Mouse (Mus musculus) erythroblast, adult 5-6 weeks (primary cell): ENCODE measurements around the gene Gm45233. TPM values are rescaled to one million over a fixed set of nuclear protein-coding genes. Genes with fewer than 3 reads are reported as not detected.
A peak's percentile ranks its signal among the peaks of the same experiment; 100 is the strongest.
"Not testable (repeated sequence)": the region's sequence is repeated elsewhere in the genome, so short reads cannot be mapped to it uniquely, and the experiment has no call there.

Experiments used
- ATAC-seq: replicated peaks from 2 replicates; pipeline ENCODE4 v1.8.0; 2016; ENCODE audit warnings: moderate number of reproducible peaks, mild to moderate bottlenecking, moderate TSS enrichment, inconsistent platforms; ENCODE audit not compliant: poor library complexity, low FRiP score, severe bottlenecking
- total RNA-seq, 2 experiments: library from RNA; stranded (forward) in 1 of 2; stranded (reverse) in 1 of 2; fragments of 150-400 nt in 1 of 2; fragments of 200-764, 138-1000 nt in 1 of 2; gene quantifications; 2 replicates each; pipeline versions ENCODE4 v1.2.3 to v1.2.4; 2015 to 2017; ENCODE audit warnings: low replicate concordance in 2 of 2

The Gm45233 gene
- total RNA-seq (2015; ENCODE audit: low replicate concordance) (not detected in 2 replicates), total RNA-seq (2017; ENCODE audit: low replicate concordance) (not detected in 2 replicates)

GRCm38 (mm10) chr7:43443917-43444293, at the start of gene Gm45233, which contains the start of gene Etfb:
Gm45233 (plus strand) TSS chr7:43444128.
Etfb (plus strand) TSS chr7:43444083.
- peak; percentile 99 for ATAC-seq

GRCm38 (mm10) chr7:43399501-43399900, 44.4 kb upstream of the Gm45233 start:
- no peak for ATAC-seq

GRCm38 (mm10) chr7:43402718-43403117, 41.2 kb upstream of the Gm45233 start:
- ATAC-seq: no peak

DNA sequence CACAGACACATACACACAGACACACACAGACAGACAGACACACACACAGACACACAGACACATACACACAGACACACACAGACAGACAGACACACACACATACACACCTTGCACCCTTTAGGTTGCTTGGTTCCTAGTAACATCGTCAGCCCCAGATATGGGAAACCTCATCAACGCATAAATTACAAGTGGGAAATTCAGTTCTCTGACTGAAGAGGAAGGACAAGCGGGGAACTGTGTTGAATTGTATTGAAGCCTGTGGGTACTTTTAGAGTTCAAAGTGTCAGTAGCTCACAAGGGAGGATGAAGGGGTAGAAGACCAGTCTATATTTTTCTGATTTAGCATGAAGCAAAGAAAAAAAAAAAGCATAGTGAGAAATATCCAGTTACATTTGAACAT, 36.4 kb upstream of the Gm45233 start:
- no peak for ATAC-seq

DNA sequence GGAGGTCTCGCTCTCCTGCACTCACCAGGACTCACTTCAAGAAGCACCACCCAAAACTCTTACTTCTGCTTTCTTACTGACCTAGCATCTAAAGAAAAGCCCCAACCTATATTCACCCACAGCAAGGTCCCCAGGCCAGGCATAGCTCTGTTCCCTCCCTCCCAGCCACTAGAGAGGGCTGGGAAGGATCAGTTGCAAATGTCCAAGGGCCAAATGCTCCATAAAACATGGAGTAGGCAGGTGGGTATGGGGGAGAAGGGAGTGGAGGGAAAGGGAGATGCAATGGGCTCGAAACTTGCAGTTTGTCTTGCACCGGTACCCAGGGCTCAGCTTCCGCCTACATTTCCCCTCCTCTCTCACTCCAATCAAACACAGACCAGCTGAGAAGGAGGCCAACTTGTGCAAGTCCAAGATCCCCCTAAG, 35.8 kb upstream of the Gm45233 start, which contains the start of gene Siglecg:
Gene Siglecg (plus strand): TSS at position 74 of the 423 bp plus-strand sequence.
- ATAC-seq: no peak

DNA sequence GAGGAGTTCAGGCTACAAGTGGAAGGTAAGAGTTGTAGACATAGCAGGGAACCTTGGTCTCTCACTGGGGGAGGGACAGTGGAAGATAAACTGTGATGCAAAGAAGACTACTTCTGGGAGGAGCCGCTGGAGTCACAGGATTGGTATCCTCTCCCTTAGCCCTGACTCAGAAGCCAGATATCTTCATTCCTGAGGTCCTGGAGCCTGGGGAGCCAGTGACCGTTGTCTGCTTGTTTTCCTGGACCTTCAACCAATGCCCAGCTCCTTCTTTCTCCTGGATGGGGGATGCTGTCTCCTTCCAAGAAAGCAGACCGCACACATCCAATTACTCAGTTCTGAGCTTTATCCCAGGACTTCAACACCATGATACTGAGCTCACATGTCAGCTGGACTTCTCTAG, 34.8 kb upstream of the Gm45233 start:
- no peak for ATAC-seq

DNA sequence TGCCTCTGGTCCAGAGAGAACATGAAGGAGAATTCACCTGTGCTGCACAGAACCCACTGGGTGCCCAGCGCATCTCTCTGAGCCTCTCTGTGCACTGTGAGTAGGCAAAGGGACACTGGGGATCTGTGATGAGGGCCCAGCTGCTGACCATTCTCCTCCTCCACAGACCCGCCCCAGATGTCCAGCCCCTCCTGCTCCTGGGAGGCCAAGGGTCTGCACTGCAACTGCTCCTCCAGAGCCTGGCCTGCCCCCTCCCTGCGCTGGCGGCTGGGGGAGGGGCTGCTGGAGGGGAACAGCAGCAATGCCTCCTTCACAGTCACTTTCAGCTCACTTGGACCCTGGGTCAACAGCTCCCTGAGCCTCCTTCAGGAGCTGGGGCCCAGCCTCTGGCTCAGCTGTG, 32.2 kb upstream of the Gm45233 start:
- not testable (repeated sequence) for ATAC-seq

- no peak for ATAC-seq
Observed at GRCm38 (mm10) chr7:43417298-43417697, 26.6 kb upstream of the Gm45233 start.

DNA sequence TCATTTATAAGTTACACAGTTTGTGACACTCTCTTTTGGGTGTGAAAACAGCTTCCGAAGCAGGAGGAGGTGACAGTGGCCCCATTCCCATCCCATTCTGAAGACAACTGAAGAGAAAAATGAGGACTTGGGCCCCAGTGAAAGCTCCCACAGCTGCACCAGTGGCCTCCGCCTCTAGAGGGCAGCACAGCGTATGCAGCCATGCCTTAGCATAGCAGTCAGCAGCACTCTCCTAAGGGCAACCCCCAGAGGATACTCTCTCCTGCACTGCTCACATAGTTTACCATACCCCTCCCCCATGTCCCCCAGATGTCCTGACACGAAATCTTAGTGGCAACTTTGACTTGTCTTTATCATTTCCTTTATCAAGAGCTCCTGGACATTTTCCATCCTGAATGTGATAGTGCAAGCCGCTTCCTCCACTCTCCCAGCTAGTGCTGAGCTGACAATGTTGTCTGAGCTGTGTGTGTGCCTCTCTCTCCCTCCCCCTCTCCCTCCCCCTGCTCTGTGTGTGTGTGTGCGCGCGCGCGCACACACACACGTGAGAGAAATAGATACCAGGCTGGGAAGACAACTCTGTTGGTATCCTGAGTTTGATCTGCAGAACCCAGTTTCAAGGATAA, 20.8 kb upstream of the Gm45233 start:
- peak; percentile 69; the same call in 1 of the 2 replicates for ATAC-seq

- ATAC-seq: no peak
Observed at GRCm38 (mm10) chr7:43423991-43424625, 19.8 kb upstream of the Gm45233 start.

DNA sequence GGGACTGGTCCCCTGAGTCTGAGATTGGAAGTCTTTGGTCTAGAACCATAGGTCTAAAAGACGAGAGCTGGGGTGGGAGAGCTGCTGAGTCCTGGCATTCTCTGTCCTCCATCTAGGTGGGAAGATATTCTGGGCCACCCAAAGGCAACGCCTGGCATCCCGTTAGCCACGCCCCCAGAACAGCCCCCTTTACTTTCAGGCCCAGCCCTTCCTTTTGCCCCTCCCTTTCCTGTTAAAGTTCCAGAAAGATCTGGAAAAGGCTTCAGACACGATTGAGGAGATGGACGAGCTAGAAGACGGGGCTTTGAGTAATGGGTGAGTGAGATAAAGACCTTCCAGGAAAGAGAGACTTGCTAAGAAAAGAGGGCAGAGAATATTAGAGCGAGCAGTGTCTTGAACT, 16.5 kb upstream of the Gm45233 start, which contains the start of gene Lim2:
Gene Lim2 (plus strand): TSS at position 265 of the 400 bp plus-strand sequence.
- ATAC-seq: no peak

DNA sequence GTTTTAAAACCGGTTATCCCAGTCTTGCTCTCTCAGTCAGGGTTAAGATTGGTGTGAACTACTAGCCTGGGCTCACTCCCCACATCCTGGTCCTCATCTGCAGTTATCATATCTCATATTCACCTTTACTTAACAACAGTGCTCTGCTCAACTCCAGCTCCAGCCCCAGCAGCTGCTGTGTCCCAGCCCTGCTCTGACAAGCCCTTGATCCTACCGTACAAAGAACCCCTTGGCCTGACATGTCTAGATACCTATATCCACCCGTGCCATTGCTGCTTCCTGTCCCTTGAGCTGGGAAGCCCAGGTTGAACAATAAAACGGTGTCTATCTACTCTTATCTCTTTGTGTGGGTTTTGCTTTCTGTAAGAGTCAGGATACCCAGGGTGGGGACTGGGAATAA, 14.4 kb upstream of the Gm45233 start:
- no peak for ATAC-seq

DNA sequence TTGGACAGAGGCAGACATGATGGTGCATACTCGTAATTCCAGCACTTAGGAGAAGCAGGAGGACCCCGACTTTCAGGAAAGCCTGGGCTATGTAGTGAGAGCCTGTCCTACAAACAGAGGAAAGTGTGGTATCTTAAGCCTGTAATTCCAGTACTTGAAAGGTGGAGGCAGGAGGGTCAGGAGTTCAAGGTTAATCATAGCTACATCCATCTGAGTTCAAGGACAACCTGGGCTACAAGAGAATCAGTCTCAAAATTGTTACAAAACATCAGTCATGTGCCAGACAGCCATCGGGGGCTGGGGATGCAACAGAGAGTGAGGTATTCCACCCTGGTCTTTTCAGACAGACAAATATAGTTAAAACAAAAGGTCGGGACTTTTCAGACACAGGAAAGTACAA, 11.0 kb upstream of the Gm45233 start:
- ATAC-seq: no peak

GRCm38 (mm10) chr7:43434676-43435075, 9.3 kb upstream of the Gm45233 start:
- no peak for ATAC-seq

- no peak for ATAC-seq
Observed at GRCm38 (mm10) chr7:43436341-43437255, 7.3 kb upstream of the Gm45233 start, which contains the start of gene Nkg7. Nkg7 (plus strand) TSS chr7:43437073.

DNA sequence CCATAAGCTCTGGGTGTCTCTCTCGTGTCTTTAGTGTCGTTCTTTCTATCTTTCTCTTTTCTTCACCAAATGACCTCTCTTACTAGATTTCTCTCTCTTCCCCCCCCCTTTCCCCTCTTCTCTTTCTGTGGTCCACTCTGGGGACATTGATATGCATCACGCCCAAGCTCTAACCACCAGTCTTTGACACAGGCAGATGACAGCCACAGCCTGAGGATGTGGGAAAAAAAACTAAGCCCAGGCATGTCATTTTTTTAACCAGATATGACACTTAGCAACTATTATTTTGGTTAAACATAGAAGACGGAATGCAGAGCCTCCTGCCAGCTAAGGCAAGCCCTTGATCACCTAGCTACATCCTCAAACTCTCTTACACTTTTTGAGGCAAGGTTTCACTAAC, 5.3 kb upstream of the Gm45233 start:
- ATAC-seq: no peak

GRCm38 (mm10) chr7:43440482-43440881, 3.4 kb upstream of the Gm45233 start, which contains the start of gene Cldnd2:
Cldnd2 (plus strand) TSS chr7:43440782.
- ATAC-seq: no peak

DNA sequence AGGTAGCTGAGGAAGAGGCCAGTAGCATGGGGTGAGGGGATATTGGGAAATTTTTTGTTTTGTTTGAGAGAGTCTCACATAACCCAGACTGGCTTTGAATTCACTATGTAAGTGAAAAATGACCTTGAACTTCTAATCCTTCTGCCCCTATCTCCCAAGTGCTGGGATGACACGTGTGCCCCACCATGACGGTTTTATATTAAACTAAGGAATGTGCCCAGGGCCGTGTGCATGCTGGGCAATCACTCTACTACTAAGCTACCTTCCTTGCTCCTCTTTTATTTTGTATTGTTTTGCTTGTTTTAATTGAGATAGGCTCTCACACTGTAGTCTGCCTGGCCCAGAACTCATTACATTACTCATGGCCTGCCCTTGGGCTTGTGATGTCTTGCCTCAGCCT, 2.9 kb upstream of the Gm45233 start:
- ATAC-seq: no peak

- no peak for ATAC-seq
Observed at GRCm38 (mm10) chr7:43442684-43443083, 1.2 kb upstream of the Gm45233 start.
